Mouse (Mus musculus): ENCODE measurements around the gene Fam81b. TPM values are rescaled to one million over a fixed set of nuclear protein-coding genes. Genes with fewer than 3 reads are reported as not detected.
A peak's percentile ranks its signal among the peaks of the same experiment; 100 is the strongest.
"Not testable (repeated sequence)": the region's sequence is repeated elsewhere in the genome, so short reads cannot be mapped to it uniquely, and the experiment has no call there.

Gene Fam81b
- 0.09 TPM in 2 replicates for polyA plus RNA-seq (2015; fragmentation: Nextera tagmentation; extraction: Ambion mirVana)

GRCm38 (mm10) chr13:76304637-76305122 lies at the start of gene Fam81b:
Gene Fam81b (minus strand): TSS chr13:76305072.
- peak; percentile 4 for DNase-seq (ENCODE audit: low spot score)

GRCm38 (mm10) chr13:76345941-76346340 lies 41.1 kb upstream of the Fam81b start:
- DNase-seq (ENCODE audit: low spot score): not testable (repeated sequence)

- no peak for DNase-seq (ENCODE audit: low spot score)
Measured at GRCm38 (mm10) chr13:76318635-76319034, 13.8 kb upstream of the Fam81b start.

- DNase-seq (ENCODE audit: low spot score): no peak
Measured at GRCm38 (mm10) chr13:76311580-76311979, 6.7 kb upstream of the Fam81b start.

GRCm38 (mm10) chr13:76308811-76309210 lies 3.9 kb upstream of the Fam81b start:
- no peak for DNase-seq (ENCODE audit: low spot score)

GRCm38 (mm10) chr13:76305655-76306365 lies 938 bp upstream of the Fam81b start:
- no peak for DNase-seq (ENCODE audit: low spot score)

- no peak for DNase-seq (ENCODE audit: low spot score)
Measured at GRCm38 (mm10) chr13:76305241-76305640, 369 bp upstream of the Fam81b start.

- DNase-seq (ENCODE audit: low spot score): no peak
Measured at GRCm38 (mm10) chr13:76304201-76304600, 671 bp downstream of the Fam81b start.

- no peak for DNase-seq (ENCODE audit: low spot score)
Measured at GRCm38 (mm10) chr13:76303160-76303559, 1.7 kb downstream of the Fam81b start.

- DNase-seq (ENCODE audit: low spot score): no peak
Measured at GRCm38 (mm10) chr13:76302056-76302455, 2.8 kb downstream of the Fam81b start.

- DNase-seq (ENCODE audit: low spot score): no peak
Measured at GRCm38 (mm10) chr13:76292050-76292449, 12.8 kb downstream of the Fam81b start.

GRCm38 (mm10) chr13:76284597-76284996 lies 20.3 kb downstream of the Fam81b start:
- no peak for DNase-seq (ENCODE audit: low spot score)

GRCm38 (mm10) chr13:76264361-76265026 lies 40.4 kb downstream of the Fam81b start:
- DNase-seq (ENCODE audit: low spot score): no peak

GRCm38 (mm10) chr13:76258766-76259165 lies 46.1 kb downstream of the Fam81b start:
- DNase-seq (ENCODE audit: low spot score): no peak

GRCm38 (mm10) chr13:76256350-76256749 lies 48.5 kb downstream of the Fam81b start:
- DNase-seq (ENCODE audit: low spot score): no peak

- no peak for DNase-seq (ENCODE audit: low spot score)
Measured at GRCm38 (mm10) chr13:76250092-76250491, 54.8 kb downstream of the Fam81b start.

GRCm38 (mm10) chr13:76249066-76249465 lies 55.8 kb downstream of the Fam81b start:
- no peak for DNase-seq (ENCODE audit: low spot score)

- DNase-seq (ENCODE audit: low spot score): no peak
Measured at GRCm38 (mm10) chr13:76215397-76215796, 89.5 kb downstream of the Fam81b start.

GRCm38 (mm10) chr13:76214928-76215327 lies 89.9 kb downstream of the Fam81b start:
- no peak for DNase-seq (ENCODE audit: low spot score)

- DNase-seq (ENCODE audit: low spot score): no peak
Measured at GRCm38 (mm10) chr13:76199943-76200342, 104.9 kb downstream of the Fam81b start.

GRCm38 (mm10) chr13:76197297-76197848 lies 107.5 kb downstream of the Fam81b start:
- DNase-seq (ENCODE audit: low spot score): no peak

GRCm38 (mm10) chr13:76195431-76196138 lies 109.3 kb downstream of the Fam81b start:
- no peak for DNase-seq (ENCODE audit: low spot score)
